Mouse (Mus musculus) kidney, adult 2 months (tissue): ENCODE measurements around the gene Shld2. TPM values are rescaled to one million over a fixed set of nuclear protein-coding genes. Genes with fewer than 3 reads are reported as not detected.

Experiments
- DNase-seq: peaks from one replicate; pipeline ENCODE4 v3.0.0; 2021
- H3K27ac ChIP-seq: fragments of 200-500 bp; 2 replicates; pipeline ENCODE4 v1.5.1; 2012; ENCODE audit warnings: low read depth, low read length, control low read depth, inconsistent platforms; ENCODE audit not compliant: insufficient read depth
- H3K27me3 ChIP-seq: fragments of 200-500 bp; replicated peaks from 2 replicates; pipeline ENCODE4 v1.6.1; 2012; ENCODE audit warnings: mild to moderate bottlenecking, moderate library complexity, low read length, inconsistent platforms; ENCODE audit not compliant: control insufficient read depth, insufficient read depth
- H3K36me3 ChIP-seq: fragments of 200-500 bp; 2 replicates; pipeline ENCODE4 v1.6.1; 2012; ENCODE audit warnings: mild to moderate bottlenecking, moderate library complexity, low read length, inconsistent platforms; ENCODE audit not compliant: control insufficient read depth, insufficient read depth
- H3K4me1 ChIP-seq: fragments of 200-500 bp; 2 replicates; pipeline ENCODE4 v1.6.1; 2011; ENCODE audit warnings: low read length; ENCODE audit not compliant: control insufficient read depth, insufficient read depth
- H3K4me3 ChIP-seq: fragments of 200-500 bp; 2 replicates; pipeline ENCODE4 v1.5.1; 2011; ENCODE audit warnings: mild to moderate bottlenecking, low read depth, low read length, control low read depth; ENCODE audit not compliant: insufficient read depth
- CTCF ChIP-seq: fragments of 200-500 bp; conservative IDR thresholded peaks from 2 replicates; pipeline ENCODE4 v1.5.1; 2011; ENCODE audit warnings: low read depth, mild to moderate bottlenecking, control low read depth, low read length, moderate library complexity, mixed read lengths; ENCODE audit not compliant: insufficient read depth, insufficient read length
- POLR2A ChIP-seq: fragments of 200-500 bp; IDR thresholded peaks from one replicate; pipeline ENCODE4 v1.6.1; 2011; ENCODE audit warnings: low read depth, low read length, control low read depth
- WGBS: fragments of 180-500 bp; shearing (Covaris S2); methylation state at CpG from one replicate; pipeline ENCODE4 v1.1.7; 2018; 5-methylcytosine and 5-hydroxymethylcytosine counted together
- polyA plus RNA-seq: library from polyadenylated mRNA; depleted of rRNA; stranded (reverse); fragments of >200 nt; gene quantifications from 2 replicates; pipeline ENCODE4 v1.2.3, GENCODE M21; 2012; rRNA removed

The Shld2 gene
- 3.6 TPM in 2 replicates for polyA plus RNA-seq

GRCm38 (mm10) chr14:34310234-34310965, at the start of gene Shld2, which contains the start of gene Glud1:
TSS of gene Shld2 (minus strand) at chr14:34310493.
TSS of gene Glud1 (plus strand) at chr14:34310727.
- peaks cover 9% of the 10 kb centered on the region; the same call in 1 of the 2 replicates for H3K4me1 ChIP-seq
- H3K27me3 ChIP-seq, result no peaks in the 10 kb centered on the region
- peak within 1 kb of the TSS; percentile 98 for H3K4me3 ChIP-seq
- H3K27ac ChIP-seq, result peak within 1 kb of the TSS; percentile 99
- DNase-seq, result peak; percentile 98
- no peaks in the 10 kb centered on the region for H3K36me3 ChIP-seq
- under 1% methylated on average over 100 of the region's 100 CpGs for WGBS
- TF ChIP-seq CTCF, result no peak
- TF ChIP-seq POLR2A, result peak; percentile 96

- Histone ChIP-seq H3K4me3 (no peak overlapping the region), H3K4me1 (peaks cover 28% of the 10 kb centered on the region), H3K27ac (no peak overlapping the region), H3K36me3 (no peaks in the 10 kb centered on the region), H3K27me3 (no peaks in the 10 kb centered on the region)
- no peak for DNase-seq
- 59% methylated on average over 5 of the region's 5 CpGs for WGBS
- TF ChIP-seq POLR2A, result no peak
- TF ChIP-seq CTCF, result no peak
Measured at GRCm38 (mm10) chr14:34359676-34360244, 49.5 kb upstream of the Shld2 start.

GRCm38 (mm10) chr14:34357671-34358455, 47.6 kb upstream of the Shld2 start:
- Histone ChIP-seq H3K4me1 (peaks cover 29% of the 10 kb centered on the region; the same call in 1 of the 2 replicates), H3K27me3 (no peaks in the 10 kb centered on the region), H3K27ac (peak overlapping the region; percentile 91), H3K36me3 (no peaks in the 10 kb centered on the region), H3K4me3 (no peak overlapping the region)
- TF ChIP-seq CTCF (no peak), POLR2A (no peak)
- WGBS, result 46% methylated on average over 7 of the region's 7 CpGs
- peak; percentile 95 for DNase-seq

GRCm38 (mm10) chr14:34355301-34355700, 45.0 kb upstream of the Shld2 start, which contains the start of gene Fam25c:
TSS of gene Fam25c (minus strand) at chr14:34355433.
- no peak within 1 kb of the TSS for H3K4me3 ChIP-seq

GRCm38 (mm10) chr14:34354456-34354855, 44.2 kb upstream of the Shld2 start:
- TF ChIP-seq CTCF (no peak), POLR2A (no peak)
- peak; percentile 86 for DNase-seq
- WGBS, result 43% methylated on average over 4 of the region's 4 CpGs

More at GRCm38 (mm10) chr14:34355301-34355700, 45.0 kb upstream of the Shld2 start, which contains the start of gene Fam25c:
- Histone ChIP-seq H3K27ac (peak within 1 kb of the TSS; percentile 78), H3K27me3 (no peaks in the 10 kb centered on the region), H3K36me3 (no peaks in the 10 kb centered on the region), H3K4me1 (peaks cover 27% of the 10 kb centered on the region; the same call in 1 of the 2 replicates)
- TF ChIP-seq POLR2A (no peak), CTCF (no peak)
- DNase-seq, result no peak
- WGBS, result 81% methylated on average over 6 of the region's 6 CpGs

GRCm38 (mm10) chr14:34353326-34353725, 43.0 kb upstream of the Shld2 start:
- TF ChIP-seq POLR2A (no peak), CTCF (no peak)
- WGBS, result 94% methylated on average over 3 of the region's 3 CpGs
- Histone ChIP-seq H3K36me3 (no peaks in the 10 kb centered on the region), H3K27ac (no peak overlapping the region), H3K4me1 (peaks cover 23% of the 10 kb centered on the region; the same call in 1 of the 2 replicates), H3K4me3 (no peak overlapping the region), H3K27me3 (no peaks in the 10 kb centered on the region)
- no peak for DNase-seq

More at GRCm38 (mm10) chr14:34354456-34354855, 44.2 kb upstream of the Shld2 start:
- Histone ChIP-seq H3K4me1 (peaks cover 27% of the 10 kb centered on the region; the same call in 1 of the 2 replicates), H3K4me3 (no peak overlapping the region), H3K27ac (peak overlapping the region; percentile 78; the same call in 1 of the 2 replicates), H3K27me3 (no peaks in the 10 kb centered on the region), H3K36me3 (no peaks in the 10 kb centered on the region)
